Mouse (Mus musculus): Measurements from ENCODE around the gene Agbl1.

GRCm38 (mm10) chr7:76410403-76411180 is 180.9 kb downstream of the Agbl1 start:
- no peak for TF ChIP-seq POLR2A (IDR thresholded peaks at IDR 0.05; ENCODE audit: control insufficient read depth, low read depth, low read length)
- no peak for TF ChIP-seq CTCF (IDR thresholded peaks at IDR 0.05; ENCODE audit: control insufficient read depth, insufficient read depth, insufficient replicate concordance, low read depth, low read length)

Measured in testis, adult 2 months (tissue).